Mouse (Mus musculus) neural tube, embryonic 10.5 days (tissue): ENCODE results near the gene Camp.

ENCODE experiments used
- DNase-seq: peaks from one replicate; pipeline ENCODE4 v3.0.0-alpha.2; 2017; ENCODE audit warnings: low spot score; ENCODE audit errors: extremely low spot score

Camp gene

DNA sequence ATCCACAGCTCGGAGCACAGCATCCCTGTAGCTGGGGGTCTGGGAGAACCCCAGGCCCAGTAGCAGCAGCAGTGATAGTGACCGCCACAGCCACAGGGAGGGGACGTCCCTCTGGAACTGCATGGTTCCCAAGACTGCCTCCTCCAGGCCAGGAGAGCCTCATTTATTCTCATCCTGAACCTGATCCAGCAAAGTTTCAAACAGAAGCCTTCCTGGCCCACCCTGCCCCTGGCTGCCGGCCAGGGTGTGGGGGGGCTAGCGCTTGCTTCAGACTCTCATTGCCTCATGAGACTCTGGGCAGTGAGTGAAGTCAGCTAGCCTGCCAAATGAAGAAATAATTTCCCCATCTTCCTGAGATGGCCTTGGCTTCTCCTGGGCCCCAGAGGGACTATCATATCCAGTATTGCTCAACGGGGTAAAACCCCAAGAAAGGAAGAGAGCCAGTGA lies at the start of gene Camp:
Gene Camp, minus strand, starts transcription at position 306 of the 447 bp plus-strand sequence.
- DNase-seq: no peak

DNA sequence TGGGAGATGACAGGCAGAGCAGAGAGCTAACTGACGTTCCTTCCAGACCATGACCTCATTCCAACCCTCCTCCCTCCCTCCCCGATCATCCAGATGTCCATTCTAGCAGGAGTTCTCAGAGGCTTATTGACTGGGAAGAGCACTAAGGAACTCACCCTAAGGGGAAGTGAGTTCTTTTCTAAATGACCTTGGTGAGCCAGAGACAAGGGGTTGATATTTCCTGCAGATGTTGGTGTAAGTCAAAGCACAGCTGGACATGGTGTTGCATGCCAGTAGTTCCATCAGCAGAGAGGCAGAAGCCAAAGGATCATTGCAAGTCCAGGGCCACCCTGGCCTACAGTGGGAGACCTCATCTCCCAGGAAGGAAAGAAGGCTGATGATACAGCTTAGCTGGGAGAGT lies 48.6 kb upstream of the Camp start:
- DNase-seq: no peak

DNA sequence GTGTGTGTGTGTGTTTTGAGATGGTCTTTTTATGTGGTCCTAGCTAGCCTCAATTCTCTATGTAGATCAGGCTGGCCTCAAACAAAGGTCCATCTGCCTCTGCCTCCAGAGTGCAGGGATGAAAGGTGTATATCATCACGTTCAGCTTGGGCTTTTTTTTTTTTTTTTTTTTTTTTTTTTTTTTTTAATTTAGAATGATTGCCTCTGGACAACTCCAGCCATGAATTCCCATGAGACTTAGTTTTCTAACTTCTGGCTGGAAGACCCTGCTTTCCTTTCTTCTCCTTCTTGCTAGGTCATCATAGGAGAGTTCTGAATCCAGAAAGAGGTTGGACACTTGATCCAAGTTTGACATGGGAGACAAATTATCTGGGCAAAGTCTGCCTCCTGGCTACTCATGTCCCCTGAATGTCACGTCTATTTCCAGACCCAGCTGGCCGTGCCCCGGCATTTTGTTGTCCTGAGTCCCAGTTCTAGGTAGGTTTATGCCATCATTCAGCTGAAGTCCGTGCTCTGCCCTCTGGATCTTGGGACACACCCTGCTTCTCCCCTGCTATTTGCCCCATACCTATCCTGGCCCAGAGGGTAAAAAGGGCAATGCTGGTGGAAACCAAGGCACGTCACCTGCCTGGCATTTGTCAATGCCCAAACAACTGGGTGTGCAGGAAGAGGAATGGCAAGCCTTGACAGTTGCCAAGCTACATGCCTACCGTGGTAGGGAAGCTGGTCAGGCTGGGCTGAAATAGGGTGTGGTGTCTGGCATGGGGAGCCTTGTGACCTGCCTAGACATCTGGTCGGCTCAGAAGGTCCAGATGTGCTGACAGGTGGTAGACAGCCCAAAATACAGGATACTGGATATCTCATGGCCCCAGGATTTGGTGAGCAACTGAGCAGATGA lies 47.1 kb upstream of the Camp start:
- DNase-seq: no peak

DNA sequence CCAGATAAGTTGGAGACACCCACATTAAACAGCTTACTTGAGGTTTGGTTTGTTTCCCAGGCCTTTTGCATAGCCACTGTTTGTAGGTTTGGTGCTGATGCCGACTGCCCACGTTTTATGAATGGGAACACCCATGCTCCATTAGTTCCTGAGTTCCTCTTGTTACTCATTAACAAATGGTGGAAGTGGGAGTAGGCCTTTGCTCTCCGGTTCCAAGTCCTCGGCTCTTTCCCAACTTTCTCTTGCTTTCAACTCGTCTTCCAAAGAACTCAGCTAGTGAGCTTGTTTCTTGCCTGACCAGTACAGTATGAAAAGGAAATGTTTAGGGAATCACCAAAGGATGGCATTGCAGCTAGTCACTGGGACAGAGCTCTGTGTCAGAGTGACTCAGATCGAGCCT lies 46.2 kb upstream of the Camp start:
- no peak for DNase-seq

DNA sequence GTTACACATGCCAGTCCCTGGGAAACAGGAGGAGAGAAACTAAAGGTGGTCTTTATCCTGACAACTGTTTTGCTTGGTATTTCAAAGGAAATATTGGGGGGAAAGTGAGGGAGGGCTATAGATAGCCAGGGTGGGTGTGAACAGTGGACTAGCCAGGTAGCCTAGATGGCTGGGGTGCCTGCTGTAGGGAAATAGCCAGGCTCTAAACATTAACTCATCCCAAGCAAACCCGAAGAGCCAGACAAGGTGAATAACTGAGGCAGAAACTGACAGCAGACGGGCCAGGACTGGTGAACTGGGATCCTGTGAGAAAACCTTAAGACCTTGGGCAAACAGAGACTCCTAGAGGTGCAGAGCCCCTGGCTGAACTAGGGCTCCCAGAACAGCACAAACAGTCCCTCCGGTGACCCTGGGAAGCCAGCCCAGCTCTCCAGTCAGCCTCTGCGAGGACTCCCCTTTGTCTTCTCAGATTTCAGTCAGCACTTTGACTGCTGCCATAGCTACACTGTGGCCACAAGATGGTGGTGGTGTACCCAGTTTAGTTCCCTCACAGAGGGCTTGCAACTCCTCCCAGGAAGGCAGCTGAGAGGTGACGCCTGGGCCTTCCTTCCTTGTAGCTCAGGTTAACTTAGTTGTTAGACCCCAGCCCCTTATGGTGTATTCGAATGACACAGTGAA lies 45.1 kb upstream of the Camp start:
- DNase-seq: peak; percentile 70

DNA sequence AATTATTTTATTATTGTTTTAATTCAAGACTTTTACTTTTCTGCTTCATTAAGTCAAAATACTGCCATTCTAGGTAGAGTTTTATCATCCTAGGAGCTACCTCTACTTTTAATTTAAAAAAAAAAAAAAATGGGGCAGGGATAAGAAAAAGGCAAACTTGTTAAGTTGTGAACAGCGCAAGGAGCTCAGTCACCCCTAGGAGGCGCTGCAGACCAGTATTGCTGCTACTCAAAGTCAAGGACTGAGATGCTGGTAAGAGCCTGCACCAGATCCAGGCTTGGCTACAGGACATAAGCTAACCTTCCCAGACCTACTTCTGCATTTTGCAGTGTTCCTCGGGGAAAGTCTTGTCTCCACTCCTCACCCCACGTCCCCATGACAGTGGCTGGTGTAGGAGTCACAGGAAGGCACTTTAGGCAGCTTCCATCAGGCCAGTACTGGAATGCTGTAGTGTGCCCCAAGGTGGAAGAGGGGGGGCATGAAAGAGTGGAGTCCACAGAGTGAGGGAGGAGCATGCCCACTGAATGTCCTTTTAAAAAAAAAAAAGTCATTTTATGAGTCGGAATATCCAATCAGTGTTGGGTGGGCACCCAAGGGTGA lies 43.3 kb upstream of the Camp start:
- peak; percentile 78 for DNase-seq

DNA sequence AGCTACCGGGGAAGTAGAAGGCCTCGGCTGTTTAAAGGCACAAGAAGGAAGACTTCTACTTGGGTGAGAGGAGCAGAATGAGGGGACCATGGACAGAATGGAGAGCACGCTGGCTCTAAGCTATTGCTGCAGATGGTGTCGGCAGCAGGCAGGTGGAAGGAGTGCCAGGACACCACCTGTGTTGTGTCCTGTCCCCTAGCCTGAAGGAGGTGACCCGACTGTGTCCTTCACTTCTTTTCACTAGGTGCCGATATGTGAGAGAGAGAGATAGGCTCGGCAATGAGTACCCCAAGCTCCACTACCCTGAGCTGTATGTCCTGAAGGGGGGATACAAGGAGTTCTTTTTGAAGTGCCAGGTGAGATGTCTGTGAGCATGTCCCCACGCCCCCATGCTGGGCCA lies 42.1 kb upstream of the Camp start:
- DNase-seq: no peak

DNA sequence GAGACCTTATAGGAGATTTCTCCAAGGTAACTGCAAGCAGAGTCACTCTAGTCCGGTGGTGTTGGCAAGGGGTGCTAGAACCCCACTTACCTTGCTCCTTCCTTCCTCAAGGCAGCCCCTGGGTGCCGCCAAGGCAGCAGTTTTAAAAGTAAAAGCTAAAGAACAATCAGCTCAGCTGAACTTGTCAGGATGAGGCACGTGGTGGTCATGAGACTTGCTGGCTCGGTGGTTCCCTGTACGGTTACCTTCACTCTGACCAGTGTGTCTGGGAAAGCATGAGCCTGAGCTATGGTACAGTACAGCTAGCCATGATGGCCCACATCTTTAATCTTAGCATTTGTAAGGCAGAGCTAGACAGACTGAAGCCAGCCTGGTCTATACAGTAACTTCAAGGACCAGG lies 37.9 kb upstream of the Camp start:
- no peak for DNase-seq

DNA sequence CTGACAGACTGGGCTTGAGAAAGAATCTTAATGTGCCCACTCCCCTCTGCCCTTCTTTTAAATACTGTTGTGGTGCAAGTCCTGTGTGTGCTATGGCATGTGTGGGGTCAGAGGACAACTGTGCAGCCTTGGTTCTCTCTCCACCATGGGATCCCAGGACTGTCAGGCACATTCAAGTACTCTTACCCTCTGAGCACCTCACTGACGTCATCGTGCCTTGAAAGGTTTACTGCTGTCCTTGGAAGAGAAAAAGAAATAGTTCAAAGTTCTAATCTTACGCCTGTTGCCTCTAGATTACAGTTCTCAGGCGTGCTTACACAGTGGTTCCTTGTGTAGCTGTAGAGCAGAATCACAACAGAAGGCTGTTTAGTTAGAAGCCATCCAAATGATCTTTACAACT lies 36.8 kb upstream of the Camp start:
- no peak for DNase-seq

DNA sequence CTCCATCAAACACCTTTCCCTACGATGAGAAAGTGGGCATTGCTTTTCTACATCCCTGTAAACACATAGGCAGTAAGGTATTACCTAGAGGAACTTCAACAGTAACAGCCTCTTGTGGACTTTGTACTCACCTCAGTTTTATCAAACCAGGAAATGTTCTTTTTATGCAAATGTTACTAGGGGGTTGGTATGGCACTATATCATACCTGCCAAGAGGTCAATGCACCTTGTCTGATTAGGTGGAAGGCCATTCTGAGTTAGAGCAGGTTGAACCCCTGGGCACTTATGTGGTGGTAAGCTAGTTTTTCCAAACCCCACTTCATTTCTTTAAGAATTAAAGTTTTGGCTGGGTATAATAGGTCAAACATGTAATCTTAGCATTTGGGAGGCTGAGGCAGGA lies 29.9 kb upstream of the Camp start:
- no peak for DNase-seq

DNA sequence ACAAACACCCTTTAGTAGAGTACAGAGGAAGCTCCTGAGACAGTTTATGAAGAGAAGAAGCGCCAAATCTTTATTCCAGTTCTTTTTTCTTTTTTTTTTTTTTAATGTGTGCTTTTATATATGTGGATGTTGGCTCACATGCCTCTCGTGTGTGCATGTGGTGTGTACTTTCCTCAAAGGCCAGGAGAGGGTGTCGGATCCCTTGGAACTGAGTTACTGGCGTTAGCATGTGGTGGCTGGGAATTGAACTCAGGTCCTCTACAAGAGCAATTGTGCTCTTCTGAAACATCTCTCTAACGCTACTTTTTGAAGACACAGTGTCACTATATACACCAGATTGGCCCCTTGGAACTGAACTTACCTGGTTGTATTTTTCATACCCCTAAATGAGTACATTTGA lies 28.2 kb upstream of the Camp start:
- DNase-seq: no peak

DNA sequence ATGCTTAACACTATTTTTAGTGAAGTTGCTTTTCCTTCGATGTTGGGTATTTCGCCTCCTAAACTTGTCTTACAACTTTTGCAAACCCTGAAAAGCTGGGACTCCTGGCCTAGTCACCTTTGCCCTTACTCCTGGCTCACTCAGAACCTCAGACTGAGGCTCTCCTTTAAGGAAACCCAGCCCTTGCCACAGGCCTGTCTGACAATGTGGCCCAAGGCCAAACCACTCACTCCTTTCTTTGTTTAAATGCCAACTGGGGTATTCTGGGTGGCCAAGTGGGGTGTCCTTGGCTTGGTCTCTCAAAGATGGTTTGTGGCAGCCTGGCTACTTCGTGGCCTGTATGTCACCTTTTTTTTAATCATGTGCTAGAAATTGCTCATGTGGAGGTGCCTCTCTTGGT lies 27.3 kb upstream of the Camp start:
- no peak for DNase-seq

DNA sequence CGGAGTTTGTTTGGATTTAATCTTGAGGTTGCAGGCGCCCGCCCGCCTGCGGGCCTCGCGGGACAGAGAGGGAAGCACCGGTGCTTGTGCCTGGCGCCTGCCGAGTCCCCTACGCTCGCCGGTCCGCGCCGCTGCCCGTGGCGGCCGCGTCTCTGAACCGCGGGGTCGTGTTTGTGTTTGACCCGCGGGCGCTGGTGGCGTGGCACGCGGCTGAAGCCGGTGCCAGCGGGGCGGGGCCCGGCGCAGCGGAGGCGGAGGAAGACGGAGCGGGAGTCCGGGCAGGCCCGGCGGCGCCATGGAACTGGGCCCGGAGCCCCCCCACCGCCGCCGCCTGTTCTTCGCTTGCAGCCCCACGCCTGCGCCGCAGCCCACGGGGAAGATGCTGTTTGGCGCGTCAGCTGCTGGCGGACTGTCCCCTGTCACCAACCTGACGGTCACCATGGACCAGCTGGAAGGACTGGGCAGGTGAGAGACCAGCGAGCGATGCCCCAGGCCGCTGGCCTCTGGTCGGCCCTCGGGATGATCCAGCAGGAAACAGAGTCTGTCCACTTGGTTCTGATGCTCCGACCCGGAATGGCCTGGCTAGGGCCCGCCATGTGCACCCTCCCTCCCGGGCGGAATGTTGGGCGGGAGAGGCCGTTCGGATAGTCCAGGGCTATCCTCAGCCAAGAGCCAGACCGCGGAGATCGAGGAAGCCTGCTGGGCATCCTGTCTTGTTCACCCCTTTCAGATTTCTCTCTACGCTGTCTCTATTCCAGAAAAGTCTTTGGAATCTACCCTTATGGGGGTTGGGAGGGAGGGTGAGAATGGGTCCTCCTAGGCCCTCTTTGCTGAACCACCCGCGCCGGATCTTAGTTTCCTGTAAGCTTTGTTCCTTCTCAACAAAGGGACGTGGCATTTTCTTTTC lies 26.5 kb upstream of the Camp start:
- DNase-seq: peak; percentile 65

DNA sequence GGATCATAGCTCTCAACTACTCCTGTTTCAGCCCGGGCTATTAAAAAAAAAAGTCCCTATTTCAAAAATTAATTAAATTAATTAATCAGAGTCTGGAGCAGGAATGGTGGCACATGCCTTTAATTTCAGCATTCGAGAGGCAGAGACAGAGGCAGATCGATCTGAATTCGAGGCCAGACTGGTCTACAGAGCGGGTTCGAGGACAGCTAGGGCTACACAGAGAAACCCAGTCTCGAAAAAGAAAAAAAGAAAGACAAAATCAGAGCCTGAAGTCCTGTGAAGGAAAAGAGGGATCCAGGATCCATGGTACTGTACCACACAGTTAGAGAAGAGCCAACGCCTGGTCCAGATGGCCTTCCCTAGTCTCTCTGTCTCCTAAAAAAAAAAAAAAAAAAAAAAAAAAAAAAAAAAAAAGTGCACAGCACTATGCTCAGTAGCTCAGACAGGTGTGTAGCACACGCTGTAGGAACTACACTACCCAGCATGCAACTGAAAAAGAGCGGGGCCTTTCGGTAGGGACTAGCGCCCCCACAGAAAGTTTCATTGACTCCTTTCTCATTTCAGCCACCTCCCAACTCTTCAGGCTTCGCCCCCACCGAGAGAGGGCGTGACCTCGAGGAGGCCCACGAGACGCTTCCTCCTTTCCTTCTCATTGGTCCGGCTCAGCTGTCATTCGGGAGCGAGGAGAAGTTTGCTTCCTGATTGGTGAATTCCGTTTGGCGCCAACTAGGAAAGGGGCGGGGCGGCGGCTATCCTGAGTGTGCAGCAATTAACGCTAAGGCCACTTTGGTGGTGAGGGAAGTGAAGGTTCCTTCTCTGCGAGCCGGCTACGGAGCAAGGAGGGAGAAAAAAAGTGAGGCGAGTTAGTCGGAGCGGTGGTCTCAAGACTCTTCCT lies 25.6 kb upstream of the Camp start, which contains the start of gene Cdc25a:
Gene Cdc25a, plus strand, starts transcription at position 783 of the 895 bp plus-strand sequence.
- peak; percentile 96 for DNase-seq

DNA sequence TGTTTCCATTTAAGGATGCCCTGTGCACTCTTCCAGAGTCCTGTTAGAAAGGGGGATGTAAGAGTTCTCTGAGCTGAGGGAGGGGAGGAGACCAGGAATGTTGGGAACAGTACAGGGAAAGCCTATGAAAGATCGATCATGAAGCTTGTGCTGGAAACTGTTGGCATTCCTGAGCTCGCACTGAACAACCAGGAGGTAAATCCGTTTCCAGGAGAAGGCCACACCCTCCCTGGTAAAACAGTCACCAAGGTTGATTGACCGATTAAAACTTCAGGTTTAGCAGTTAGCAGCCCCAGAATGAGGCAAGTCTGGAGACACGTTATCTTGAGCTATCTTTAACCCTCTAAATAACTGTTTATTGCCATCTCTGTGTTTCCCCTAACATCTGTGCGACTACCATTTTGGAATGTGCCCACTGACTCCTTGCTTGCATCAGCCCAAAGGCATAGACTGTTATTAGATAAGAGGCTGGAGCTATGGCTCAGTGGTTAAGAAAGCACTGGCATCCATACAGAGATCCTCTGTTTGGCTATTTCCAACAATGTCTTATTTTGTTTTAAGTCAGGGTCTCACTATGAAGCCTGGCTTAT lies 21.7 kb upstream of the Camp start:
- DNase-seq: no peak

DNA sequence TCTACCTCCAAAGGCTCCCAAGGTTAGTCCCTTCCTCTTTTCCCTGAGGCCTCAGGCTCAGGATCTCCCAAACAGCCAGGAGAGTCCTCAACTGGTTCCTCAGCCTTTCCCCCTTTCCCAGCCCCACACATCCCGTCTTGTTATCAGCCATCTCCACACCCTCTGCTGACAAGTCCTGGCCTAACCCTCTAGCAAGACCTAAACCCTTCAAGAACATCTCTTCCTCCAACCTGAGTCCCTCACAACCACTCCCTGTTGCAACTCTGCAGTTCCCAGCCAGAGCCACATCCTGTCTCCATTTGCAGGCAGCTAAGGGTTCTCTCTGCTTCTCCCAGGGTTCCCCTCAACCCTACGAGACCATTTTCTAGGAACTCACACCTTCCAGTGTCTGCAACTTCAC lies 16.8 kb upstream of the Camp start:
- no peak for DNase-seq

DNA sequence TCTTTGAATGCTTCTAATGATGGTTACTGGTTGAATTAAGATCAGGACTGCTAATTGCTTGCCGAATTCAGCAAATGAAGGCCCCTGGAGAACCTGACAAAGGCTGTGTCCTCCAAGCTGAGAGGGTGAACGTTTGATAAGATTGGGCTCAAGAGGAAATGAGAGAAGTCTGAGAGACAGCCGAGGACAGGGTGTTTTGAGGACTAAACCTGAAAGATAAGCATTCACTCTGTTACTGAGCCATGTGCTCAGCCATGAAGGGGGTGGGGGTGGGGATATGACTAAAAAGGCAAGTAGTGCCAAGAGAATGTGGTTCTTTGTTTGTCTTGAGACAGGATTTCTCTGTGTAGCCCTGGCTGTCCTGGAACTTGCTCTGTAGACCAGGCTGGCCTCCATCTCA lies 13.7 kb upstream of the Camp start:
- no peak for DNase-seq

DNA sequence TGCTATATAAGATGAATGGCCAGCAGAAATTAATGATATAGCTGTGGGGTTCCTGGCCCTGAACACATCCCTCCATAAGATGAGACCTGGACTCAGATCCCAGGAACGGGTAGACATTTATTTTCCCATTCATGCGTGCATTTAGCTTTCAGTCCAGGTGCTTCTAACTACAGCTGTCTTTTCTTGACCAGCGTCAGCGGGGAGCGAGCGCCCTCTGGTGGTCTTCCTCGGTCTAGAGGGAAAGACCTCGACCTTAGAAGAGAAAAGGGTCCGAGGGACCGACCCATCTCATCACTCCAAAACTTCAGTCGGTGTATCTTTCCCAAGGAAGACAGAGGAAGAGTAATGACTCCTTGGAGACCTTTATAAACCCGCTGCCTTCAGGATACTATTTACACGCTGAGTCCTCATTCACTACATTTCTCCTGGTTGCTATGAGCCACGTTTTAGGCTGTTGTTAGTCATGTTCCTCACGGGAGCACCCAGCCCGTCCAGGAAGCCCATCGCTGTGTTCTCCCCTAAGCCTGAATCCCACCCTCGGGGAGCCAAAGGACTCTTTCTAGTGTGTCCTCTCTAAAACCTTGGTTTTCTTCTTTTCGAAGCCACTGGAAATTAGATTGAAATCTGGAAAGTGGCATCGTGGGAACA lies 13.1 kb upstream of the Camp start:
- peak; percentile 90 for DNase-seq

DNA sequence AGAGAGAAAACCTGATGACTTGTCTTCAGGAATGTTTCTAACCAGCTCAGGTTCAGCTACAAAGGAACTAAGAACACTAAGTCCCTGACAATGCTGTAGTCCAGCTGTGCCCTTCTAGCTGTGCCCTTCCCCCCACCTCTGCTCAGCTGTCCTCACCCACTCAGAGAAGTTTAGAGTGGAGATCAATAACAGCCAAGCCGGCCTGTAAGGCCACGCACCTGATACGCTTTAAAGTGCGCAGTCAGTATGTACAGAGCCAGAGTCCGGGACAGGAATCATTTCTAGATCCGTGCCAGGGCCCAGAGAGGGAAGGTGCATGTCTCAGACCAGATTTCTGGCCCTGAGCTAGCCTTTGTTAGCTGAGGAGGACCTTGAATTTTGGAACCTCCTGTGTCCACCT lies 6.5 kb upstream of the Camp start:
- no peak for DNase-seq
